Mouse (Mus musculus) erythroblast, embryonic 14.5 days (primary cell): ENCODE data around the gene Trim6.

Experiments
- GATA1 ChIP-seq: IDR thresholded peaks from 2 replicates; pipeline ENCODE4 v1.6.1; 2012; ENCODE audit warnings: low read length, inconsistent platforms, mixed read lengths
- TAL1 ChIP-seq: IDR thresholded peaks from 3 replicates; pipeline ENCODE4 v1.6.1; 2012; ENCODE audit warnings: low read length, inconsistent platforms, mixed read lengths

DNA sequence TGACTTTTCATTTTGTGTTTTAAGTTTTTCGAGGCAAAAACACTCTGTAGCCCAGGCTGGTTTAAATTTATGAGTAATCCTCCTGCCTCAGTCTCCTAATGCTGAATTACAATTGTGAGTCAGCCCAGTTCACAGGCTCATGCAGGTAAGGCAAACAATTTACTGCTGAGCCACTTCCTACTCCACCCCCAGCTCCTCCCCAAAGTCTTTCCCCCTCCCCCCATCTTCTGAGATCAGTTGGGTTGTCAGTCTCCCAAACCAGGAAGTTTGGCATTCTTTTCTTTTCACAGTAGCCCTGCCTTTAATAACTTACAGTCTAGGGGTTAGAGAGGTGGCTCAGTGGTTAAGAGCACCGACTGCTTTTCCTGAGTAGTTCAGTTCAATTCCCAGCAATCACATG is 712 bp upstream of the Trim6 start:
- no peak for TF ChIP-seq GATA1
- TF ChIP-seq TAL1, result no peak
